Mouse (Mus musculus): ENCODE measurements around the gene Tbl3. TPM values are rescaled to one million over a fixed set of nuclear protein-coding genes. Genes with fewer than 3 reads are reported as not detected.
A peak's percentile ranks its signal among the peaks of the same experiment; 100 is the strongest.

Gene Tbl3
- total and polyA plus RNA-seq, 3 experiments: 103 to 111 TPM; not detected in 1

DNA sequence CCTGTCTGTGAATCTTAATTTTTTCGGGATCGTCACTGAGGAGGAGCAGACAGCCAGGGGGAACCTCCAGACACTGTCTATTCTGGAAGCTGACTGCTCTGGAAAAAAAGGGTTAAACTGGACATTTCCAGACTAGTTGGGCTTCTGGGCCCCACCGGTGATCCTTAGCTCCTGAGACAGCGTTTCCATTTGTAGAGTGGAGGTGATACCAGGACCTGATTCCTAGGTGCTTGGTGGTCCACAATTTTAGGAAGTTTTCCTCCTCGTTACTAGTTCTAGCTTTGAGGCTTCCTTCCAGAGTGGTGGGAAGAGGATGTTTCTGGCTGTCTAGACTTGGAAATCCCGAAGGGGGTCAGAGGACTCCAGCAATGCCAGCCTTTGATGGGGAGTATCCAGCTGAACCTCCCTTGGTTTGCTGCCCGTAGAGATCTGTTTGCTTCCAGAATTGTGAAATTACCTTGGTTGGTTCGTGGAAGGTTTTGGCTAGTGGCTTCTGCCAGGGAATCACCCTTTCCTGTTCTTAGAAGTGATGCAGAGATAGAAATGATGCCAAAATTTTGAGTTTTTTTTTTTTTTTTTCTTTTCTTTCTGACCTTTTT is 37.1 kb downstream of the Tbl3 start:
- H3K9ac ChIP-seq (ENCODE audit: control insufficient read depth, low read depth, low read length, poor library complexity, severe bottlenecking): peak overlapping the region; percentile 86
- peak overlapping the region; percentile 90 to 99 for H3K4me3 ChIP-seq (ENCODE audit: control insufficient read depth in 1 of 2, insufficient read depth in 1 of 2, low read depth in 2 of 2, low read length in 2 of 2)
- H3K27ac ChIP-seq (ENCODE audit: control insufficient read depth, low read depth, low read length): peak overlapping the region; percentile 46
- peaks cover 0 to 14% of the 10 kb centered on the region in 2 experiments; a peak in 2 of 4 replicates for H3K36me3 ChIP-seq (ENCODE audit: control insufficient read depth in 1 of 2, insufficient read depth in 2 of 2, low read length in 2 of 2)
- peak; percentile 40 for DNase-seq (ENCODE audit: low read depth, low spot score)
- peaks cover 0 to 2% of the 10 kb centered on the region in 2 experiments; a peak in 1 of 4 replicates for H3K27me3 ChIP-seq (ENCODE audit: control insufficient read depth in 1 of 2, insufficient read depth in 2 of 2, low read length in 2 of 2)
- H3K79me2 ChIP-seq (ENCODE audit: control insufficient read depth, insufficient read depth, low read length, poor library complexity): peaks cover 49% of the 10 kb centered on the region
- no peaks in the 10 kb centered on the region for H3K9me3 ChIP-seq (replicated peaks; ENCODE audit: insufficient read depth, low read length)
- no peak for TF ChIP-seq MYC (IDR thresholded peaks at IDR 0.05; ENCODE audit: low read depth, low read length)
- no peak for TF ChIP-seq POLR2AphosphoS5 (IDR thresholded peaks at IDR 0.05; ENCODE audit: borderline replicate concordance, low read depth, low read length)
- TF ChIP-seq UBTF (IDR thresholded peaks at IDR 0.05; ENCODE audit: borderline replicate concordance, insufficient read depth, low read depth, low read length): no peak
- no peak for TF ChIP-seq SIN3A (IDR thresholded peaks at IDR 0.05; ENCODE audit: low read length)
- H3K4me1 ChIP-seq (ENCODE audit: control insufficient read depth in 1 of 2, insufficient read depth in 2 of 2, low read length in 2 of 2): peaks cover 0 to 26% of the 10 kb centered on the region in 2 experiments; a peak in 3 of 4 replicates

DNA sequence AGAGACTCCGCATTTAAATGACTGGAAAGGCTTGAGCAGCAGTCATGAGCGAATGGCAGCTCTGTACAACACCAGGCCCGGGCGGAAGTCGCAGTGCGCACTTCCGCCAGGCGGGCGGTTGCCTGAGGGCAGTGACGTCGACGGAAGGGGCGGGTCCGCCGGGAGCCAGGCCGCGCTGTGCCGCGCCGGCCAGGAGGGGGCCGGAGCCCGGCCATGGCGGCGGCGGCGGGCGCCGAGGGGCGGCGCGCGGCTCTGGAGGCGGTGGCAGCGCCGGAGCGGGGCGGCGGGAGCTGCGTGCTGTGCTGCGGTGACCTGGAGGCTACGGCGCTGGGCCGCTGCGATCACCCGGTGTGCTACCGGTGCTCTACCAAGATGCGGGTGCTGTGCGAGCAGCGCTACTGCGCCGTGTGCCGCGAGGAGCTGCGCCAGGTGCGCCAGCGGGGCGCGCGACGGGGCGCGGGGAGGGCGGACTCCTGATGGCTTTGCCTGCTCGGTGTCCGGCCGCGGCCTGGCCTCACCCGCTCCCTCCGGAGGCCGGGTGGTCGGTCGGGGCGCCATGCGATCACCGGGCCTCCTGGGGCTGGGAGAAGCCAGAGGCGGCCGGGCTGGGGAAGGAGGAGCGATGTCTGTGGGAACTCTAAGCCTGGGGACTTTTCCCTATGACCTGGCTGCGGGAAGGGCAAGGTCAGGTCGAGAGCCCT is 37.8 kb downstream of the Tbl3 start, which contains the start of gene Zfp598:
Gene Zfp598, plus strand, starts transcription at position 143 of the 701 bp plus-strand sequence.
- TF ChIP-seq HCFC1 (IDR thresholded peaks at IDR 0.05; ENCODE audit: low read depth, low read length) (peak; percentile 92), GABPA (IDR thresholded peaks at IDR 0.05; ENCODE audit: low read depth, low read length) (no peak), MYB (IDR thresholded peaks at IDR 0.05; ENCODE audit: low read depth, low read length) (peak; percentile 62), ELF1 (IDR thresholded peaks at IDR 0.05; ENCODE audit: low read depth, low read length) (peak; percentile 98), CTCF (IDR thresholded peaks at IDR 0.05 in 2 of 3, conservative IDR thresholded peaks at IDR 0.05 in 1 of 3; ENCODE audit: control insufficient read depth in 1 of 3, insufficient read depth in 1 of 3, low read depth in 2 of 3, low read length in 3 of 3, poor library complexity in 1 of 3, severe bottlenecking in 1 of 3) (0 out of 6 replicates have a peak, but pooled peaks of 1 of the 3 experiments have one; percentile 5), MAX (IDR thresholded peaks at IDR 0.05; ENCODE audit: low read length) (peak; percentile 30; the same call in 1 of the 2 replicates), NELFE (IDR thresholded peaks at IDR 0.05; ENCODE audit: low read depth, low read length) (peak; percentile 93), MXI1 (IDR thresholded peaks at IDR 0.05; ENCODE audit: low read depth, low read length) (peak; percentile 80), SMC3 (IDR thresholded peaks at IDR 0.05; ENCODE audit: low read depth, low read length) (no peak), POLR2AphosphoS2 (IDR thresholded peaks at IDR 0.05; ENCODE audit: low read length) (peak; percentile 87; the same call in 1 of the 2 replicates), BHLHE40 (IDR thresholded peaks at IDR 0.05; ENCODE audit: borderline replicate concordance, low read depth, low read length) (no peak), USF2 (IDR thresholded peaks at IDR 0.05; ENCODE audit: borderline replicate concordance in 1 of 2, insufficient read depth in 1 of 2, low read depth in 1 of 2, low read length in 2 of 2) (no peak), POLR2A (IDR thresholded peaks at IDR 0.05; ENCODE audit: control insufficient read depth in 1 of 2, insufficient read depth in 1 of 2, low read depth in 1 of 2, low read length in 2 of 2, poor library complexity in 1 of 2) (peak; percentile 93 to 96; a peak in 3 of 4 replicates), MAZ (IDR thresholded peaks at IDR 0.05; ENCODE audit: low read depth, low read length) (no peak; the same call in 1 of the 2 replicates), TCF12 (IDR thresholded peaks at IDR 0.05; ENCODE audit: low read depth, low read length) (peak; percentile 68), SIN3A (IDR thresholded peaks at IDR 0.05; ENCODE audit: low read length) (peak; percentile 90), NRF1 (IDR thresholded peaks at IDR 0.05; ENCODE audit: insufficient read depth, low read depth, low read length, poor library complexity, severe bottlenecking) (peak; percentile 47; the same call in 1 of the 2 replicates), TBP (IDR thresholded peaks at IDR 0.05; ENCODE audit: low read depth, low read length) (peak; percentile 92), POLR2AphosphoS5 (IDR thresholded peaks at IDR 0.05; ENCODE audit: borderline replicate concordance, low read depth, low read length) (0 out of 2 replicates have a peak, but pooled peaks have one; percentile 27), CHD1 (IDR thresholded peaks at IDR 0.05; ENCODE audit: low read depth, low read length) (no peak), MEF2A (IDR thresholded peaks at IDR 0.05; ENCODE audit: extremely low read depth, insufficient replicate concordance, low read depth, low read length, poor library complexity, severe bottlenecking) (no peak), TAL1 (IDR thresholded peaks at IDR 0.05; ENCODE audit: low read length) (no peak)
- H3K27me3 ChIP-seq (ENCODE audit: control insufficient read depth in 1 of 2, insufficient read depth in 2 of 2, low read length in 2 of 2): peaks cover 0 to 2% of the 10 kb centered on the region in 2 experiments; a peak in 1 of 4 replicates
- H3K9ac ChIP-seq (ENCODE audit: control insufficient read depth, low read depth, low read length, poor library complexity, severe bottlenecking): peak within 1 kb of the TSS; percentile 86
- H3K9me3 ChIP-seq (replicated peaks; ENCODE audit: insufficient read depth, low read length): no peaks in the 10 kb centered on the region
- peaks cover 0 to 26% of the 10 kb centered on the region in 2 experiments; a peak in 3 of 4 replicates for H3K4me1 ChIP-seq (ENCODE audit: control insufficient read depth in 1 of 2, insufficient read depth in 2 of 2, low read length in 2 of 2)
- H3K79me2 ChIP-seq (ENCODE audit: control insufficient read depth, insufficient read depth, low read length, poor library complexity): peaks cover 46% of the 10 kb centered on the region
- peak within 1 kb of the TSS; percentile 90 to 99 for H3K4me3 ChIP-seq (ENCODE audit: control insufficient read depth in 1 of 2, insufficient read depth in 1 of 2, low read depth in 2 of 2, low read length in 2 of 2)
- peak within 1 kb of the TSS; percentile 84 for H3K27ac ChIP-seq (ENCODE audit: control insufficient read depth, low read depth, low read length)
- H3K36me3 ChIP-seq (ENCODE audit: control insufficient read depth in 1 of 2, insufficient read depth in 2 of 2, low read length in 2 of 2): peaks cover 0 to 14% of the 10 kb centered on the region in 2 experiments; a peak in 2 of 4 replicates
- DNase-seq (ENCODE audit: low read depth, low spot score): peak; percentile 94

All from MEL (cell line).